Mouse (Mus musculus) stomach, postnatal 0 days (tissue): ENCODE data around the gene Pak7. TPM values are rescaled to one million over a fixed set of nuclear protein-coding genes. Genes with fewer than 3 reads are reported as not detected.
"Not testable (repeated sequence)": the region's sequence is repeated elsewhere in the genome, so short reads cannot be mapped to it uniquely, and the experiment has no call there.

Experiments used
- ATAC-seq: fragments of 200-750 bp; cut with Nextera tagmentation; 2 replicates; pipeline ENCODE4 v1.8.0; 2017; ENCODE audit not compliant: low FRiP score, low TSS enrichment
- DNase-seq: peaks from one replicate; pipeline ENCODE4 v3.0.0-alpha.2; 2016; ENCODE audit warnings: low spot score
- H3K27ac ChIP-seq: fragments of 300-500 bp; sonication (generic); replicated peaks from 2 replicates; pipeline ENCODE4 v1.5.1; 2014; ENCODE audit warnings: mild to moderate bottlenecking, control low read depth
- H3K27me3 ChIP-seq: fragments of 300-500 bp; sonication (generic); 2 replicates; pipeline ENCODE4 v1.6.1; 2014; ENCODE audit warnings: low read length; ENCODE audit not compliant: control insufficient read depth, insufficient read depth
- H3K36me3 ChIP-seq: fragments of 300-500 bp; sonication (generic); 2 replicates; pipeline ENCODE4 v1.6.1; 2014; ENCODE audit warnings: low read length, mixed read lengths; ENCODE audit not compliant: control insufficient read depth, insufficient read depth
- H3K4me1 ChIP-seq: fragments of 300-500 bp; sonication (generic); replicated peaks from 2 replicates; pipeline ENCODE4 v1.6.1; 2014; ENCODE audit warnings: antibody characterized with exemption; ENCODE audit not compliant: control insufficient read depth, insufficient read depth
- H3K4me2 ChIP-seq: fragments of 300-500 bp; sonication (generic); replicated peaks from 2 replicates; pipeline ENCODE4 v1.6.1; 2014; ENCODE audit warnings: low read depth, mild to moderate bottlenecking, control low read depth, moderate library complexity
- H3K4me3 ChIP-seq: fragments of 300-500 bp; sonication (generic); 2 replicates; pipeline ENCODE4 v1.5.1; 2014; ENCODE audit warnings: low read depth, low read length, control low read depth
- H3K9ac ChIP-seq: fragments of 300-500 bp; sonication (generic); 2 replicates; pipeline ENCODE4 v1.6.1; 2014; ENCODE audit warnings: mild to moderate bottlenecking, low read length, control low read depth, mixed read lengths
- H3K9me3 ChIP-seq: fragments of 300-500 bp; sonication (generic); 2 replicates; pipeline ENCODE4 v1.6.1; 2016; ENCODE audit warnings: low read length; ENCODE audit not compliant: control insufficient read depth
- CTCF ChIP-seq: IDR thresholded peaks from 2 replicates; pipeline ENCODE4 v1.5.1; 2016; ENCODE audit warnings: antibody characterized with exemption, low read depth, mild to moderate bottlenecking, moderate library complexity
- EP300 ChIP-seq: optimal IDR thresholded peaks from 2 replicates; pipeline ENCODE3; 2016; ENCODE audit warnings: antibody characterized with exemption
- WGBS: fragments of 180-500 bp; shearing (Covaris S2); extraction: QIAGEN DNeasy Blood & Tissue Kit; methylation state at CpG from one replicate; pipeline ENCODE4 v1.1.7; 2014; 5-methylcytosine and 5-hydroxymethylcytosine counted together
- polyA plus RNA-seq: library from polyadenylated mRNA; unstranded; fragments of >200 nt; fragmentation: Nextera tagmentation; extraction: Ambion mirVana; gene quantifications from 2 replicates; pipeline ENCODE4 v1.2.1, GENCODE M21; 2015

Gene Pak7
- polyA plus RNA-seq, 1 experiment from 2014 or later, result 0.38 TPM

GRCm38 (mm10) chr2:136282043-136282442 is 105.7 kb downstream of the Pak7 start:
- no peak for ATAC-seq
- WGBS, result 72% methylated on average over 1 of the region's 1 CpGs
- Histone ChIP-seq H3K27ac (no peak overlapping the region), H3K4me1 (no peaks in the 10 kb centered on the region), H3K9me3 (no peaks in the 10 kb centered on the region), H3K9ac (no peak overlapping the region), H3K27me3 (no peaks in the 10 kb centered on the region), H3K4me3 (no peak overlapping the region), H3K4me2 (no peak overlapping the region), H3K36me3 (no peaks in the 10 kb centered on the region)
- TF ChIP-seq CTCF (no peak), EP300 (no peak)
- no peak for DNase-seq

- DNase-seq, H3K4me1 ChIP-seq, H3K27me3 ChIP-seq, H3K27ac ChIP-seq, H3K36me3 ChIP-seq, H3K9ac ChIP-seq, H3K4me2 ChIP-seq, ATAC-seq, H3K9me3 ChIP-seq, H3K4me3 ChIP-seq: not testable (repeated sequence)
- 83% methylated on average over 4 of the region's 4 CpGs for WGBS
These were observed 145.8 kb downstream of the Pak7 start for GRCm38 (mm10) chr2:136241960-136242359.

GRCm38 (mm10) chr2:136231228-136231627 is 156.5 kb downstream of the Pak7 start:
- H3K4me3 ChIP-seq, result no peak overlapping the region
- no peak for DNase-seq
- no peaks in the 10 kb centered on the region for H3K27me3 ChIP-seq
- H3K4me1 ChIP-seq, result no peaks in the 10 kb centered on the region
- no peak overlapping the region for H3K9ac ChIP-seq
- no peaks in the 10 kb centered on the region for H3K36me3 ChIP-seq
- no peak for TF ChIP-seq CTCF
- no peak for TF ChIP-seq EP300
- no peak overlapping the region for H3K4me2 ChIP-seq
- H3K9me3 ChIP-seq, result no peaks in the 10 kb centered on the region
- 86% methylated on average over 8 of the region's 8 CpGs for WGBS
- H3K27ac ChIP-seq, result no peak overlapping the region
- no peak for ATAC-seq

GRCm38 (mm10) chr2:136204034-136204433 is 183.7 kb downstream of the Pak7 start:
- H3K9ac ChIP-seq, result no peak overlapping the region
- no peaks in the 10 kb centered on the region for H3K4me1 ChIP-seq
- no peaks in the 10 kb centered on the region for H3K27me3 ChIP-seq
- ATAC-seq, result no peak
- H3K27ac ChIP-seq, result no peak overlapping the region
- H3K4me2 ChIP-seq, result no peak overlapping the region
- no peak overlapping the region for H3K4me3 ChIP-seq
- no peaks in the 10 kb centered on the region for H3K36me3 ChIP-seq
- no peaks in the 10 kb centered on the region for H3K9me3 ChIP-seq
- TF ChIP-seq EP300 (no peak), CTCF (no peak)
- WGBS, result 74% methylated on average over 4 of the region's 4 CpGs
- DNase-seq, result no peak

- no peak for TF ChIP-seq EP300
- no peak for TF ChIP-seq CTCF
- 69% methylated on average over 3 of the region's 3 CpGs for WGBS
- Histone ChIP-seq H3K36me3 (no peaks in the 10 kb centered on the region), H3K4me3 (no peak overlapping the region), H3K9me3 (no peaks in the 10 kb centered on the region), H3K27me3 (no peaks in the 10 kb centered on the region), H3K9ac (no peak overlapping the region), H3K4me2 (no peak overlapping the region), H3K4me1 (no peaks in the 10 kb centered on the region), H3K27ac (no peak overlapping the region)
- ATAC-seq (no peak), DNase-seq (no peak)
These were observed 212.7 kb downstream of the Pak7 start for GRCm38 (mm10) chr2:136175030-136175429.

- 80% methylated on average over 7 of the region's 7 CpGs for WGBS
- Histone ChIP-seq H3K27ac (no peak overlapping the region), H3K4me3 (no peak overlapping the region), H3K36me3 (no peaks in the 10 kb centered on the region), H3K4me2 (no peak overlapping the region), H3K9me3 (no peaks in the 10 kb centered on the region), H3K9ac (no peak overlapping the region), H3K4me1 (no peaks in the 10 kb centered on the region), H3K27me3 (no peaks in the 10 kb centered on the region)
- DNase-seq (no peak), ATAC-seq (no peak)
- TF ChIP-seq CTCF (no peak), EP300 (no peak)
These were observed 237.0 kb downstream of the Pak7 start for GRCm38 (mm10) chr2:136150752-136151151.
